Mouse (Mus musculus) intestine, embryonic 15.5 days (tissue): ENCODE data around the gene Scaf8. TPM values are rescaled to one million over a fixed set of nuclear protein-coding genes. Genes with fewer than 3 reads are reported as not detected.
"Not testable (repeated sequence)": the region's sequence is repeated elsewhere in the genome, so short reads cannot be mapped to it uniquely, and the experiment has no call there.

Source experiments
- ATAC-seq: fragments of 200-750 bp; cut with Nextera tagmentation; 2 replicates; pipeline ENCODE4 v1.8.0; 2017; ENCODE audit warnings: moderate TSS enrichment, moderate library complexity
- H3K27ac ChIP-seq: fragments of 300-500 bp; sonication (generic); 2 replicates; pipeline ENCODE4 v1.5.1; 2015; ENCODE audit warnings: mild to moderate bottlenecking, inconsistent platforms
- H3K27me3 ChIP-seq: fragments of 300-500 bp; sonication (generic); replicated peaks from 2 replicates; pipeline ENCODE4 v1.6.1; 2015; ENCODE audit warnings: inconsistent platforms
- H3K36me3 ChIP-seq: fragments of 300-500 bp; sonication (generic); 2 replicates; pipeline ENCODE4 v1.6.1; 2015; ENCODE audit warnings: inconsistent platforms
- H3K4me1 ChIP-seq: fragments of 300-500 bp; sonication (generic); replicated peaks from 2 replicates; pipeline ENCODE4 v1.6.1; 2015; ENCODE audit warnings: inconsistent platforms
- H3K4me2 ChIP-seq: fragments of 300-500 bp; sonication (generic); replicated peaks from 2 replicates; pipeline ENCODE4 v1.6.1; 2015; ENCODE audit warnings: mild to moderate bottlenecking, inconsistent platforms
- H3K4me3 ChIP-seq: fragments of 300-500 bp; sonication (generic); replicated peaks from 2 replicates; pipeline ENCODE4 v1.5.1; 2015; ENCODE audit warnings: inconsistent platforms
- H3K9ac ChIP-seq: fragments of 300-500 bp; sonication (generic); 2 replicates; pipeline ENCODE4 v1.6.1; 2015; ENCODE audit warnings: inconsistent platforms
- H3K9me3 ChIP-seq: fragments of 300-500 bp; sonication (generic); 2 replicates; pipeline ENCODE4 v1.6.1; 2016; ENCODE audit warnings: inconsistent platforms
- WGBS: fragments of 180-500 bp; shearing (Covaris S2); methylation state at CpG from one replicate; pipeline ENCODE4 v1.1.7; 2015; 5-methylcytosine and 5-hydroxymethylcytosine counted together
- polyA plus RNA-seq: library from polyadenylated mRNA; unstranded; fragments of >200 nt; fragmentation: Nextera tagmentation; extraction: Ambion mirVana; gene quantifications from 2 replicates; pipeline ENCODE4 v1.2.1, GENCODE M21; 2015

Scaf8 gene
- polyA plus RNA-seq, 1 experiment from 2014 or later: 16.9 TPM

DNA sequence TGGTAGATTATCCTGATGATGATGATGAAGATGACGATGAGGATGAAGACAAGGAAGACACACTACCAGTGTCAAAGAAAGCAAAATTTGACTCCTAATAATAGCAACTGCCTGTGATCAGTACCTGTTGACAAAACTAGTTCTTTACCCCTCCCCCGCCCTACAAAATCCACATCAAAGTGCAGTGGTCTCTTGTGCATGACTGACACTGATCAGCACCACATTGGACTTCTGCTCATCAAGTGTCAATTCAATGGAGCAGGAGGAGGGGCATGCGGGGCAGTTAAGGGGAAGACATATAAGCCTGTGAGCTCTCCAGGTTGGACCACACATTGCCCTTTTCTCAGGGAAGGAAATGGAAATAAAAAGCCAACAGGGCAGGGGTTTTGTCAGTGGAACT is 29.6 kb upstream of the Scaf8 start:
- H3K36me3 ChIP-seq: no peaks in the 10 kb centered on the region
- H3K27me3 ChIP-seq: no peaks in the 10 kb centered on the region
- 0 out of 2 replicates have a peak overlapping the region, but pooled peaks have one; percentile 94 for H3K27ac ChIP-seq
- peak overlapping the region; percentile 71 for H3K4me2 ChIP-seq
- no peak for ATAC-seq
- H3K9ac ChIP-seq: no peak overlapping the region
- H3K4me1 ChIP-seq: no peaks in the 10 kb centered on the region
- WGBS: 63% methylated on average over 3 of the region's 3 CpGs
- no peaks in the 10 kb centered on the region for H3K9me3 ChIP-seq
- H3K4me3 ChIP-seq: 0 out of 2 replicates have a peak overlapping the region, but pooled peaks have one; percentile 55

DNA sequence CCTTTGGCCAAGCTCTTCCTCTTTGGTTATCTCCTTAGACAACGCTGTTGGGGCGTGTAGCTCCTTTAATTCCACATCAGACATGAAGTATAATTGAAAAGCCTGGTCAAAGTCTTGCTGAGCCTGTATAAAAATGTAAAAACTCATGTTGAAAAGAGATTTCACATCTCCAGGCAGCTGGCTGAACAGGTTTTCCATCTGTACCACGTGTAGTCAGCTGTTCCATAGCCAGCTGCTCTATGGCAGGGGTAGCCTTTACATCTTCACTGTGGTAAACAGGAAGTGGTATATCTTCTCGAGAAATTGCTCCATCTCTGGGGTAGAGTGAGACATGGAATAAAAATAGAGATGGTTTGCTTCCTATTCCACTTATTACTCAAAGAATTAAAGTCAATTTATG is 22.1 kb upstream of the Scaf8 start:
- no peak for ATAC-seq
- WGBS: 44% methylated on average over 4 of the region's 4 CpGs
- no peaks in the 10 kb centered on the region for H3K4me1 ChIP-seq
- H3K9ac ChIP-seq: no peak overlapping the region
- no peaks in the 10 kb centered on the region for H3K9me3 ChIP-seq
- H3K4me2 ChIP-seq: no peak overlapping the region
- H3K27me3 ChIP-seq: no peaks in the 10 kb centered on the region
- no peak overlapping the region for H3K27ac ChIP-seq
- H3K36me3 ChIP-seq: no peaks in the 10 kb centered on the region
- H3K4me3 ChIP-seq: no peak overlapping the region

GRCm38 (mm10) chr17:3099273-3099672 is 15.5 kb upstream of the Scaf8 start:
- H3K4me1 ChIP-seq, ATAC-seq, H3K27me3 ChIP-seq, H3K36me3 ChIP-seq, H3K4me2 ChIP-seq, H3K9ac ChIP-seq, H3K27ac ChIP-seq, H3K4me3 ChIP-seq, H3K9me3 ChIP-seq: not testable (repeated sequence)
- WGBS: 78% methylated on average over 1 of the region's 1 CpGs

DNA sequence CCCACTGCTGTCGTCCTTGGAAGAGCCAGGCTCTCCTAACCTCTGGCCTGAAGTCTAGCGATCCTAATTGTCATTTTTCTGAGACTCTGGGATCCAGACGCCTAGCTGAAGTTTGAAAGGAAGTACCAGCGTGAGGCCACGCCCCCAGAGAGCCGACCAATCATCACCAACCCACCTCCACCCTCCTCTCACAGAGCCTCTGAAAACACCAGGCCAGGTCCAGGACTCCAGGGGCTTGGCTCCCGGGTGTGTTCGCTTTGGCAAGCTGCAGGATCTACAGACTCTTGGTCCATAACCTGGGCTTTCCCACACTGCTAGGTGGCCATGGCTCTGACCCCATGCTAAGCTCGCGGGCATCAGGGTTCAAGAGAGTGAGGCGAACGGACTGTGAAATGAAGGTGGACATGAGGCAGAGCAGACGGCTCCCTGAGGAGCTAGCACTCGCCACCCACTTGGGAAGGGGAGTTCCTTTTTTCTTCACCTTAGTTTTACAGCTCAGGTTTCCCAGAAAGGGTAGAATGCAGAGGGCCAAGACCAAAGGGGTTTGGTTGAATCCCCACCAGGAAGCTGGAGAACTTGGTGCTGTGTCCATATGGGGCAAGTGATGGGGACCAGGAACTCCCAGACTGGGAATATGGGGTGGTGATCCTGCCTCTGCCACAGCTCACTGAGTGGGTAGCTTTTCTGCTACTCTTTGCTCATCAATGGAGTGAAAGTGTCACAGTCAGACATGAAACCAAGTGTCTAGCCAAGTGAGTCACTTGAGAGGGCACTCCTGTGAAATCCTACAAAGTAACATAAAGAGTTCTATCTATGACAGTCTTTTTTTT is 12.2 kb upstream of the Scaf8 start:
- WGBS: 2% methylated on average over 14 of the region's 14 CpGs
- H3K9me3 ChIP-seq: no peaks in the 10 kb centered on the region
- H3K27me3 ChIP-seq: no peaks in the 10 kb centered on the region
- no peaks in the 10 kb centered on the region for H3K36me3 ChIP-seq
- peak overlapping the region; percentile 39 for H3K4me3 ChIP-seq
- peak overlapping the region; percentile 39; the same call in 1 of the 2 replicates for H3K9ac ChIP-seq
- H3K27ac ChIP-seq: no peak overlapping the region
- peak; percentile 97 for ATAC-seq
- H3K4me1 ChIP-seq: peaks cover 6% of the 10 kb centered on the region; the same call in 1 of the 2 replicates
- peak overlapping the region; percentile 75 for H3K4me2 ChIP-seq

- H3K27ac ChIP-seq: no peak overlapping the region
- 86% methylated on average over 6 of the region's 6 CpGs for WGBS
- no peak overlapping the region for H3K4me3 ChIP-seq
- no peak overlapping the region for H3K4me2 ChIP-seq
- H3K9me3 ChIP-seq: no peaks in the 10 kb centered on the region
- no peak overlapping the region for H3K9ac ChIP-seq
- no peaks in the 10 kb centered on the region for H3K36me3 ChIP-seq
- H3K27me3 ChIP-seq: no peaks in the 10 kb centered on the region
- ATAC-seq: no peak
- peaks cover 6% of the 10 kb centered on the region; the same call in 1 of the 2 replicates for H3K4me1 ChIP-seq
Measured at GRCm38 (mm10) chr17:3104154-3104931, 10.4 kb upstream of the Scaf8 start.

- no peak overlapping the region for H3K4me3 ChIP-seq
- ATAC-seq: no peak
Measured at GRCm38 (mm10) chr17:3105022-3105421, 9.8 kb upstream of the Scaf8 start.

DNA sequence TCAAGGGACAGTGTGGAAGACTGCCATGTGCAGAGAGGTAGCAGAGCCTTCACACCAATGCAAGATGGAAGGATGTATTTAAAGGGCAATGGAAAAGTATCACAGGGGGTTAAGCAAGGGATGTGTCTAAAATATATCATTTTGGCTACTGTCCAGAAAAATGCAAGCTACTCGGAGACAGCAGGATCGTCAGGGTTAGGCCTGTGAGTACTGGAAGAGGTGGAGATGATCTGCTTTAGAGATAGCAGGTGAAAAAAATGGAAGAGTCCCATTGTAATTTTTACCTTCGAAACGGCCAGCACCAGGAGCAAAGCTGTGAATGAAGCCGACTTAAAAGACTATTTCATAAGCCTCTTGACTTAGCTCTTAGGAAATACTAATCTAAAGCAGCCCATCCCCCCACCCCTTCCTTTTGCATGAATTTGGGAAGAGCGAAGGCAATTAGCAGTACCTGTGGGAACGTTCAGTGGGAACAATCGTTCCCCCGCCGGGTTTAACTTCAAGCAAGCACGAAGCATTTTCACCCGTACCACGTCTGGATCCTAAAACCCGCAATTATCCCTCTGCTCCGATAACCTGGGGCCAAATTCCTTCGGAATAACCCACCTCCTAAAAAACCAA is 925 bp upstream of the Scaf8 start:
- no peaks in the 10 kb centered on the region for H3K27me3 ChIP-seq
- peak overlapping the region; percentile 84 for H3K4me3 ChIP-seq
- peaks cover 8% of the 10 kb centered on the region for H3K4me1 ChIP-seq
- no peaks in the 10 kb centered on the region for H3K9me3 ChIP-seq
- peak overlapping the region; percentile 76 for H3K4me2 ChIP-seq
- under 1% methylated on average over 16 of the region's 16 CpGs for WGBS
- peak overlapping the region; percentile 99 for H3K27ac ChIP-seq
- peak overlapping the region; percentile 93 for H3K9ac ChIP-seq
- ATAC-seq: no peak
- H3K36me3 ChIP-seq: no peaks in the 10 kb centered on the region

More at GRCm38 (mm10) chr17:3105022-3105421, 9.8 kb upstream of the Scaf8 start:
- Histone ChIP-seq H3K9ac (no peak overlapping the region), H3K4me1 (peaks cover 6% of the 10 kb centered on the region; the same call in 1 of the 2 replicates), H3K27ac (no peak overlapping the region), H3K9me3 (no peaks in the 10 kb centered on the region), H3K4me2 (no peak overlapping the region), H3K36me3 (no peaks in the 10 kb centered on the region), H3K27me3 (no peaks in the 10 kb centered on the region)
- 64% methylated on average over 1 of the region's 1 CpGs for WGBS

GRCm38 (mm10) chr17:3114358-3114719 is 433 bp upstream of the Scaf8 start:
- Histone ChIP-seq H3K27ac (peak overlapping the region; percentile 99), H3K9ac (peak overlapping the region; percentile 93), H3K4me1 (peaks cover 8% of the 10 kb centered on the region), H3K9me3 (no peaks in the 10 kb centered on the region), H3K4me2 (peak overlapping the region; percentile 76), H3K4me3 (peak overlapping the region; percentile 84), H3K36me3 (no peaks in the 10 kb centered on the region), H3K27me3 (no peaks in the 10 kb centered on the region)
- ATAC-seq: peak; percentile 73
- 0% methylated on average over 31 of the region's 31 CpGs for WGBS

DNA sequence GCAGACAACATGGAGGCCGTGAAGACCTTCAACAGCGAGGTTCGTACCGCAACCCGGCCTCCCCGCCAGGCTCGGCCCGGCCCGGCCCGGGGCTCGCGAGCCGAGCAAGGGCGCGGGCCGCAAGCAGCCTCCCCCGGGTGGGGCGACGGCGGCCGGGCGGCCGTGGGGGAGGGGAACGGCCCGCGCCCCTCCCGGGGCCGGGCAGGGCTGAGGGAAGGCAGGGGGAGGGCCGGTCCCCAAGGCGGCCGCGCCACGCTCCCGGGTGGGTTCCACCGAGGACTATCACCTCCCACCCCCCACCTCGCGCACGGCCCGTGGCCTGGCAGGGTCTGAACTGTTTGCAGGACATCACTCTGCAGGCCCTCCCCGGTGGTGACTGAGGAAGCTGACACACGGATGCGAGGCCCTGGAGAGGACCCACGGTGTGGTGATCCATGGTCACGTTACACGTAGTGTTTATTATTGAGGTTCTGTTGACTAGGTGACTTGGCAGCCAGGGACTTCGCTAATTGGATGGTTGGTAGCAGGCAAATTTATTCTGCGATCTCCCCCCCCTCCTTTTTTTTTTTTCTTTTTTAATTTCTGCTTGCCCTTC is 705 bp downstream of the Scaf8 start:
- Histone ChIP-seq H3K4me2 (peak overlapping the region; percentile 60), H3K9ac (peak overlapping the region; percentile 93), H3K27ac (peak overlapping the region; percentile 99), H3K9me3 (no peaks in the 10 kb centered on the region), H3K4me1 (peaks cover 8% of the 10 kb centered on the region), H3K4me3 (peak overlapping the region; percentile 84), H3K27me3 (no peaks in the 10 kb centered on the region), H3K36me3 (no peaks in the 10 kb centered on the region)
- under 1% methylated on average over 37 of the region's 47 CpGs for WGBS
- peak; percentile 77 for ATAC-seq

DNA sequence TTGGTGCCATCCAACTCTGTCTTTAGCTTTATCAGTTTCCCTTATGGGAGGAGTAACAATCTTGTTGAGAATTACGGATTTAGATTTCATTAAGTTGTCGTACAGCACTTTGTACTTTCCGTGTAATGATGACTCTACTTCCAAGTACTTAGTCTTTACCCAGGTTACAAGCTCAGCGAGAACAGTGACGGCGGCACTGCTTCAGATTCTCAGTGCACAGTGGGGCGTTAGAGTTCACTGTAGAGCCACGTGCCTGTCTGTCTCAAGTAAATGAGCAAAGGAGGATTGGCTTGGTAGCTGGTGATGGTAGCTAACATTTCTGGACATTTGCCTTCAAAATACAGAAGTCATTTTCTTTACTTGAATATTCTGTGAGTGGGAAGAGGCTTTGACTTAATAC is 6.2 kb downstream of the Scaf8 start:
- not testable (repeated sequence) for H3K9me3 ChIP-seq, H3K27me3 ChIP-seq, H3K4me3 ChIP-seq, H3K4me1 ChIP-seq, H3K4me2 ChIP-seq, ATAC-seq, H3K27ac ChIP-seq, H3K36me3 ChIP-seq, H3K9ac ChIP-seq
- WGBS: 78% methylated on average over 8 of the region's 8 CpGs

DNA sequence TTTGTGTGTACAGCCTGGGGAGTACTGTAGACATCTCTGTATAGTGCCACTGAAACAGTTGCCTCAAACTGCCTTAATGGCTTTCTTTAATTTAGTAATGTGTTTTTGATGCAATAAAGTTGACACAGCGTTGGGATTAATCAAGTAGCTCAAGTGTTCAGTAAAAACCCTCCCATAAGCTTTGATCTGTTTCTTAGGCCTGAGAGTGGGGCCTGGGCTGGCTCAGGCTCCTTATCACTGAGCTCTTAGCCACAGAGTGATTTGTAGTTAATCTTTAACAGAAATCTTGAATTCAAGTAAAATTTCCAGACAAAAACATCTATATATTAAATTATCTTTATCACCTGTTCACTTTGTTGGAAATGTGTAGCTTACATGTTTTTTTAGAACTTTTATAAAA is 8.8 kb downstream of the Scaf8 start:
- H3K4me3 ChIP-seq, H3K27ac ChIP-seq, H3K4me1 ChIP-seq, H3K36me3 ChIP-seq, H3K9me3 ChIP-seq, H3K9ac ChIP-seq, H3K27me3 ChIP-seq, H3K4me2 ChIP-seq: not testable (repeated sequence)
- peak; percentile 67 for ATAC-seq
- WGBS: 49% methylated on average over 1 of the region's 1 CpGs

DNA sequence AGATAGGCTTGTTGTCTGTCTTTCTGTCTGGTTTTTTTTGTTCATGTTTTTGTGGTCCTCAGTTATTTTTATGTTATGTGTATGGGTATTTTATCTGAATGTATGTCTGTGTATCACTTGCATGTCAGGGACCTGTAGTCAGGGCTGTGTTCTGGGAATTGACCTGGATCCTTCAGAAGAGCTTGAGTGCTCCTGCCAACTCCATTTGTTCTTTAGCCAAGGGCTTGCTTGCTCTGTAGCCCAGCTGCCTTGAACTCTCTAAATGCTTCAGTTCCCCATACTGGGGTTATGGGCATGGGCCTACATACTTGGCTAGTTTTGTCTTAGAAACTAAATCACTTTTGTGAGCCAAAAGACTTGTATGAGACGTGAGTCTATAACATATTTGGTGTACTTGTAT is 13.9 kb downstream of the Scaf8 start:
- no peak for ATAC-seq
- H3K4me2 ChIP-seq: no peak overlapping the region
- H3K27ac ChIP-seq: no peak overlapping the region
- H3K4me3 ChIP-seq: no peak overlapping the region
- no peaks in the 10 kb centered on the region for H3K27me3 ChIP-seq
- H3K9me3 ChIP-seq: no peaks in the 10 kb centered on the region
- 97% methylated on average over 1 of the region's 1 CpGs for WGBS
- no peaks in the 10 kb centered on the region for H3K36me3 ChIP-seq
- H3K4me1 ChIP-seq: no peaks in the 10 kb centered on the region
- no peak overlapping the region for H3K9ac ChIP-seq
